Mouse (Mus musculus): ENCODE results near the gene Srebf2. TPM values are rescaled to one million over a fixed set of nuclear protein-coding genes. Genes with fewer than 3 reads are reported as not detected.

Srebf2 gene
- polyA plus RNA-seq, 1 experiment, result 63.9 TPM

DNA sequence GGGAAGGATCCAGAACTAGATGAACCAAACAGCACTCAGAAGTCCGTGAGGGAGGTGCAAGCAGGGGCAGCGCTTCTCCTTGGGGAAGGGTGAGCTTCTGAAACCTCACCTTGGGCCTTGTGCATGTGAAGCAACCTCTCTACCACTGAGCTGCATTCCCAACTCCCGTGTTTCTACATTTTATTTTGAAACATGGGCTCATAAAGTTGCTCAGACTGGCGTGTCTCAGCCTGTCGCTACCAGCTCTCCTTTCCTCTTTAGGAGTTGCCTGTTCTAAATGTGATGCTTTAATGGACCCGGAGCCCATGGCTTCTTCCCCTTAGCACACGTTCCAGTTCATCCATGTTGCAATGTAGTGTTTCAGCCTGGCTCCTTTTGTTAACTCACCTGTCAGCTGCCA lies 5.5 kb downstream of the Srebf2 start:
- no peak overlapping the region for H3K4me3 ChIP-seq (ENCODE audit: insufficient read depth, low read length)
- H3K4me1 ChIP-seq (ENCODE audit: control insufficient read depth, insufficient read depth, low read length), result peaks cover 47% of the 10 kb centered on the region
- H3K27ac ChIP-seq (ENCODE audit: insufficient read depth, low read depth, low read length), result no peak overlapping the region
- no peak for TF ChIP-seq CTCF (IDR thresholded peaks at IDR 0.05; ENCODE audit: low read depth, low read length)
- no peak for TF ChIP-seq POLR2A (IDR thresholded peaks at IDR 0.05; ENCODE audit: borderline replicate concordance, low read depth, low read length)

DNA sequence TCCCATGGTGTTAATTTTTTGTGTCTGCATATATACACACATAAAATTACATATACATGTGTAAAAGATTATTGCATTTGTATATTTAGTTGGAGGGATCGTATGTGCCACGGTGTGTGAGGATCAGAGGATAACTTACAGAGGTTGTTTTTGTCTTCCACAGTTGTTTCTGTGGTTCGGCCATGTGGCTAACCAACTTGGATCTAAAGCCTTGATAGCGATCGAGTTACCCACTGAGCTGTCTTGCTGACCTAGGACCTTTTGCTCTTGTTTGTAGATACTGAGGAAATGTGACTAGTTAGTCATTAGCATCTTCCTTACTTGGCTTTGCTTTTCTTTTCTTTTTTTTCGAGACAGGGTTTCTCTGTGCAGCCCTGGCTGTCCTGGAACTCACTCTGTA lies 9.3 kb downstream of the Srebf2 start:
- Histone ChIP-seq H3K27ac (ENCODE audit: insufficient read depth, low read depth, low read length) (no peak overlapping the region), H3K4me3 (ENCODE audit: insufficient read depth, low read length) (no peak overlapping the region), H3K4me1 (ENCODE audit: control insufficient read depth, insufficient read depth, low read length) (peaks cover 60% of the 10 kb centered on the region)
- TF ChIP-seq CTCF (IDR thresholded peaks at IDR 0.05; ENCODE audit: low read depth, low read length) (no peak), POLR2A (IDR thresholded peaks at IDR 0.05; ENCODE audit: borderline replicate concordance, low read depth, low read length) (no peak)

DNA sequence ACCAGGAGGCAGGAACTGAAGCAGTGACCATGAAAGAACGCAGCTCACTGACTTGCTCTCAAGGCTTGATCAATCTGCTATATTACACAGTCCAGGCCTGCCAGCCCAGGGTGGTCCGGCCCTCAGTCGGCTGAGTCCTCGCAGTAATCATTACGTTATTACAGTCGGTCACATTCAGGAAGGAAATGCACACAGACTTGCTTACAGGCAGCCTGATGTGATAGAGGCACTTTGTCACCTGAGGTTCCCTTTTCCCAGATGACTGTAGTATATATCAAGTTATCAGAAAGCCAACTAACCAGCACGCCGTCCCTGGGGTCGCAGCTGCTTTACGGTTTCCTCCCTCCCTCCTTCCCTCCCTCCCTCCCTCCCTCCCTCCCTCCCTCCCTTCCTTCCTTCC lies 9.9 kb downstream of the Srebf2 start:
- TF ChIP-seq POLR2A (IDR thresholded peaks at IDR 0.05; ENCODE audit: borderline replicate concordance, low read depth, low read length), result no peak
- no peak for TF ChIP-seq CTCF (IDR thresholded peaks at IDR 0.05; ENCODE audit: low read depth, low read length)
- Histone ChIP-seq H3K4me1 (ENCODE audit: control insufficient read depth, insufficient read depth, low read length) (peaks cover 56% of the 10 kb centered on the region), H3K4me3 (ENCODE audit: insufficient read depth, low read length) (no peak overlapping the region), H3K27ac (ENCODE audit: insufficient read depth, low read depth, low read length) (no peak overlapping the region)

DNA sequence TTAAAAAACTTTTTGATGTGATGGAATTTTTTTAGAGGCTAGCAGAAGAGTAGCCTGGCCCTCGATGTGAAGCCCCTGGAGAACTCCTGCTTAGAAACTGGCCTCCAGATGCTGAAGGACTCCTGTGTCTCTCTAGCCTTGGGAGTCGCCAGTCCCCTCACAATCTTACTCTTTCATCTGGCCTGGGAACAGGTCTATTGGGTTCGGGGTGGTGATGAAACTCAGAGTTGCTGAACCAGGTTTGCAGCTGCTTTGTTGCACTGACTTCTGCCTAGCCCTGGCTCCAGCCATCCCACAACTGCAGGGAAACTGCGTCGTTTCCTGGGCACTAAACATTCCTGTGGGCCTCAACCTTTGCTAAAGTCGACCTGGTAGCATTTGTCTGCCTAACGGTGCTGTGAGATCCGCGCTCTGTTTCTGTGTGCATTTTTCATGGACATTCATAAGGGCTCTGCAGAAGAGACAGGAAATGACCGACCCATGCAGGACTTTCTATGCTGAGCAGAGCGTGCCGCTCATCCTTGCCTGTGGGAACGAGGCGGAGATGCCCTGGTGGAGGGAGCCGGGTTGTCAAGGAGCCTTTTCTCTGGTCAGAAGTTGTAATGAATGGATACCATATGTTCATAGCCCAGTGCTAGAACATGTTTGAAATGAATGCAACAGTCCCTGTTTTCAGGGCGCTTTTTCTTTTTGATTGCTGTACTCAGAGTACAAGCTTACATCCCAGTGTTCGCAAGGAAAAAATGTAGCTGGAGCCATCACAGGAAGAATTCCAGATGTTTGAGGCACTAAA lies 11.5 kb downstream of the Srebf2 start:
- Histone ChIP-seq H3K27ac (ENCODE audit: insufficient read depth, low read depth, low read length) (no peak overlapping the region), H3K4me3 (ENCODE audit: insufficient read depth, low read length) (no peak overlapping the region), H3K4me1 (ENCODE audit: control insufficient read depth, insufficient read depth, low read length) (peaks cover 54% of the 10 kb centered on the region)
- TF ChIP-seq CTCF (IDR thresholded peaks at IDR 0.05; ENCODE audit: low read depth, low read length) (no peak), POLR2A (IDR thresholded peaks at IDR 0.05; ENCODE audit: borderline replicate concordance, low read depth, low read length) (no peak)

DNA sequence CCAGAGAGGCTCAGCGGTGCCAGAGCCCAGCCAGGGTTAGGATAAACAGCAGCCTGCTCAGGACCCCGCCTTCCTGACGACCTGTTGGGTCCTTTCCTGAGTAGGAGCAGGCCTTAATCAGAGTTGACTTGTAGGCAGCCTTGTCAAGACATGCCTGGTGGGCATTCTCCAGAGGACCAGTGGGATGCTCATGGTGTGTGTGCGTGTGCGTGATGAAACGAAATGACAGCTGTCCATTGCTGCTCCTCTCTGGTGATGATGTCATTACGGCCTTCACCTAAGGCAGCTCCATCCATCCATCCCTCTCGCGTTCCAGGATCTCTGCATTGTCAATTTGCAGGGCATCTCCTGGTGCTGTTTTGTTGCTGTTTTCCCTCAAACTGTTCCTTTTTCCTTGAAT lies 12.5 kb downstream of the Srebf2 start:
- Histone ChIP-seq H3K27ac (ENCODE audit: insufficient read depth, low read depth, low read length) (no peak overlapping the region), H3K4me3 (ENCODE audit: insufficient read depth, low read length) (no peak overlapping the region), H3K4me1 (ENCODE audit: control insufficient read depth, insufficient read depth, low read length) (peaks cover 60% of the 10 kb centered on the region)
- TF ChIP-seq CTCF (IDR thresholded peaks at IDR 0.05; ENCODE audit: low read depth, low read length), result no peak
- no peak for TF ChIP-seq POLR2A (IDR thresholded peaks at IDR 0.05; ENCODE audit: borderline replicate concordance, low read depth, low read length)

DNA sequence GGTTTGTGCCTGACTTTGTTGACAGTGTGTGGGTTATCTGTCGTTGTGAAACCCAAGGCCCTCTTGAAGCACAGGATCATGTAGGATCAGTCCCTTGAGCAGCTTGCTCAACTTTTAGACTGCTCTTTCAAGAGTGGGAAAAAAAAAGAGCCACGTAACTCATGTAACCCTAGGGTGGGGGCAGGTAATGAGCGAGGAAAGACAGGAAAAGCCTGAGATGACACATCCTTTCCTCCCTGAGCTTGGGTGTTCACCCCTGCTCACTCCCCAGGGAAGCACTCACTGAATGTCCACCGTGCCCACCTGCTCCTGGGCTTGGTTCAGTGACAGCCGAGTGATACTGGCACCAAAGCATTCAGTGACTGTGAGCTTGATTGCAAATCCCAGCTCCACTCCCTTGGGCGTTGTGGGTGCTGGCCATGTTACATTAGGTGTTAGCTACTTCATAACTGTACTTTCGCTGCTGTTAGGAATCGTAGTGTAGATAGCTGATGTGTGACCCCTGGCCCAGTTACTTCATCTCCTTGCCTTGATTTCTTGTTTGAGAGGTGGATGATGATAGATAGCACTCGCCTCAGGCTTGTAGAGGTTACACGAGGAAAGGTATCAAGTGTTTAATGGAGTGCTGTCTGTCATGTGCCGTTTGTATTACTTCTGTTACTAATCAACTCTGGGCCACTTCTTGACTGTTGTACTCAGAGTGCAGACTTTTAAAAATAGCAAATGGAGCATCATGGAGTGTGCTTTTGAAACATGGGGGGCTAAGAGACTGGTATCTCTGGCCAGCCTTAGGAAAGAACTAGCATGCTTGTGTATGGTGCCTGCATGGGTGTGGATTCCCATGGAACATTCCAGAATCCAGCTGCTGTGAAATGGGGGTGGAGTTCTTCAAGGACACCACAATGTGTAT lies 14.0 kb downstream of the Srebf2 start:
- no peak overlapping the region for H3K27ac ChIP-seq (ENCODE audit: insufficient read depth, low read depth, low read length)
- H3K4me3 ChIP-seq (ENCODE audit: insufficient read depth, low read length), result no peak overlapping the region
- peaks cover 62% of the 10 kb centered on the region for H3K4me1 ChIP-seq (ENCODE audit: control insufficient read depth, insufficient read depth, low read length)
- no peak for TF ChIP-seq POLR2A (IDR thresholded peaks at IDR 0.05; ENCODE audit: borderline replicate concordance, low read depth, low read length)
- no peak for TF ChIP-seq CTCF (IDR thresholded peaks at IDR 0.05; ENCODE audit: low read depth, low read length)

DNA sequence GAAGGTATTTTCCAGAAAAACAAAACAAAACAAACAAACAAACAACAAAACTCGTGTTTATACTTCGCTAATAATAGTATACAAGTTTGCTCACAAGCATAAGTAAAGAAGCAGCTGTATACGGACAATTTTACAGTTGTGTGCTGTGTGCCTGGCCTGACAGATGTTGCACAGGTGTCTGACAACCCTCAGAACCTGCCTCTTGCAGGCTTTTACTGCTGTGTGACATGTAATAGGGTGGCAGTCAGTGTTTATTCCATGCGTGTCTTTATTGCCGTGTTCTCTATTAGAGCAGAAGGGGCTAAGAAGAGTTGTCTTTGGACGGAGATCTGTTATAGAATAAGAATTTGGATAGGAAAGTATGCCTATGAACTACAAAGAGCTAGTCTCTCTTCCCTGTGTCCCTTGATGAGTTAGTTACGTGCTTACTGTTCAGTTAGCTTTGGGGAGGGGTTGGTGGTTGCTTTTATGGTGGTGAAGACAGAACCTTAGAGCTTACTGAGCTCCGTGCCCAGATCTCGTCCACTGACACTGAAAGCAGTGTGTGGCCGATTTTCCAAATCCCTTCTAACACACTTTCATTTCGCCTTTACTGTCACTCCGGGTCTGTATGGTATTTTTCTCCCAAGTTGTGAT lies 15.1 kb downstream of the Srebf2 start:
- Histone ChIP-seq H3K4me3 (ENCODE audit: insufficient read depth, low read length) (no peak overlapping the region), H3K27ac (ENCODE audit: insufficient read depth, low read depth, low read length) (no peak overlapping the region), H3K4me1 (ENCODE audit: control insufficient read depth, insufficient read depth, low read length) (peaks cover 51% of the 10 kb centered on the region)
- TF ChIP-seq POLR2A (IDR thresholded peaks at IDR 0.05; ENCODE audit: borderline replicate concordance, low read depth, low read length) (no peak), CTCF (IDR thresholded peaks at IDR 0.05; ENCODE audit: low read depth, low read length) (no peak)

DNA sequence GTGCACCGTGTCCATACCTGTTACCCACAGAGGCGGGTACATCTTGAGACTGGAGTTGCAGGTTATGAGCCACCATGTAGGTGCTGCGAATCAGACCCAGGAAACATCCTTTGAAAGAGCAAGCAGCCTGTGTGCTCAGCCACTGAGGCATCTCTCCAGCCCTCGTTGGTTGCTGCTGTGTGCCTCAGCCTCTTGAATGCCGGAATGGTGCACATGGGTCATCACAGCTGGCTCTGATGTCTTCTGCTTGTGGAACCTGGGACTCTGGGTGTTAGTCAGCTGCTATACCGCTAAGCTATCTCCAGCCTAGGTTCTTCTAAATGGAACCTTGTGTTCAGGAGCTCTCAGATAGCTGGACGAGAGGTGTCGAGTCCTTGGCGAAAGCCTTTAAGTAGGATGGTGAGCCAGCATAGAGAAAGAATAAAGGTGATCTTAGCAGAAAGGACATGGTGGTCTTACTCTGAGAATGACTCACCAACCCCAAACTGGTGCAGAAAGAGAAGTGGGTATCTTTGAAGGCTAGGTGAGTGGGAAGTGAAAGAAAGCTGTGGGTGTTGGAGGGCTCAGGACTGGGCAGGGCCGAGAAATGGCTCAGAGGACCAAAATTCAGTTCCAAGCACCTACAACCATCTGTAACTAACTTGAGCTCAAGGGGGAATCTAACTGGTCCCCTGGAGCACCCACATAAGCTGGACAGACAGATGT lies 16.5 kb downstream of the Srebf2 start:
- Histone ChIP-seq H3K4me3 (ENCODE audit: insufficient read depth, low read length) (no peak overlapping the region), H3K4me1 (ENCODE audit: control insufficient read depth, insufficient read depth, low read length) (peaks cover 40% of the 10 kb centered on the region), H3K27ac (ENCODE audit: insufficient read depth, low read depth, low read length) (no peak overlapping the region)
- TF ChIP-seq POLR2A (IDR thresholded peaks at IDR 0.05; ENCODE audit: borderline replicate concordance, low read depth, low read length) (no peak), CTCF (IDR thresholded peaks at IDR 0.05; ENCODE audit: low read depth, low read length) (no peak)

DNA sequence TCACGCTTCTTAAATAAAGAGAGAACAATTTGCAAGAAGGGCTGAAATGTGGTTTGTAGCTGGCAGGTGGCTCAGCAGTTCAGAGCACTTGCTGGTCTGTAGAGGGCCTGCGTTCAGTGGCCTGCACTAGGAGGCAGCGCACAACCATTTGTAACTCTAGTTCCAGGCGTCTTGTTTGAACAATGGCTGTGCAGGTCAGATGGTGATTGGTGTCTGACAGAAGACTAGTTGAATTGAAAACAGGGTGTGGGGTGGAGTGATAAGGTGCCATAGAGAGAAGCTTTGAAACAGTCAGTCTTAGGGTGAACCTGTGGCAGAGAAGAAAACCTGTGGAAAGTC lies 17.0 kb downstream of the Srebf2 start:
- H3K27ac ChIP-seq (ENCODE audit: insufficient read depth, low read depth, low read length), result no peak overlapping the region
- H3K4me3 ChIP-seq (ENCODE audit: insufficient read depth, low read length), result no peak overlapping the region
- H3K4me1 ChIP-seq (ENCODE audit: control insufficient read depth, insufficient read depth, low read length), result peaks cover 40% of the 10 kb centered on the region
- TF ChIP-seq POLR2A (IDR thresholded peaks at IDR 0.05; ENCODE audit: borderline replicate concordance, low read depth, low read length) (no peak), CTCF (IDR thresholded peaks at IDR 0.05; ENCODE audit: low read depth, low read length) (no peak)

Measured in bone marrow macrophage, adult 2 months (primary cell).